27 mouse cellular contexts compared by ENCODE assay signal in the genomic region with DNA sequence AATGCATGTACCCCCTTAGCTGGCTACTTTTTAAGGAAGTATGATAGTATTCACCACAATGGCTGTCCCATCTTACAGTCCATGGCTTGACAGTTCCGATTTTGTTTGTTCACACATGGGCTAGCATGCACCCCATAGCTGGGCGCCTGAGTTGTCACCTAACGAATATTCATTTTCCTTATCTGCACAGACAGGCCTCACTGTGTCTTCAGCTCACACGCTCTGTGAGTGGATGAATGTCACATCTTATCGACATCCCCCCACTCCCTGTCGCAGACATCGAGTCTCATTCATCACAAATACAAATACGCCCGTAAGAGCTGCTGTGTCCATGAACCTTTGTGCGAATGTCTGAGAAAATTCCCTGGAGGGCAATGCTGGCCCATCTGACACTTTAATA. TPM values are rescaled to one million over a fixed set of nuclear protein-coding genes. Genes with fewer than 3 reads are reported as not detected.
DNase-seq lines count a peak whose midpoint lies in the region; ATAC-seq and TF ChIP-seq lines count a peak whose summit lies in the region.
"Had no signal": no experiment of that assay in that cellular context is flagged by ENCODE, and none has a peak within 500 bp of the region (broad histone marks: within the 10 kb centered on the region; RNA-seq: fewer than 3 reads in every experiment).

No protein-coding gene starts in this region.

- H3K4me1 ChIP-seq in MEL (ENCODE audit: control insufficient read depth in 1 of 2, insufficient read depth in 2 of 2, low read length in 2 of 2), result peaks cover 0 to 29% of the 10 kb centered on the region in 2 experiments; a peak in 3 of 4 replicates
- peaks cover 12% of the 10 kb centered on the region for H3K4me1 ChIP-seq in liver, embryonic 11.5 days (replicated peaks; ENCODE audit: control insufficient read depth, insufficient read depth, low read length)
- H3K4me1 ChIP-seq in liver, postnatal 0 days (ENCODE audit: insufficient read depth), result peaks cover 2% of the 10 kb centered on the region; the same call in 1 of the 2 replicates
- H3K4me1 ChIP-seq in neural tube, embryonic 15.5 days, result no peaks in the 10 kb centered on the region
- H3K4me1 ChIP-seq: intestine, embryonic 15.5 days; limb, embryonic 15.5 days; midbrain, embryonic 12.5 days had no signal

- TF ChIP-seq RAD21 in MEL (IDR thresholded peaks at IDR 0.05; ENCODE audit: low read depth, low read length), result no peak

- 48% methylated on average over 10 of the region's 10 CpGs for WGBS in liver, embryonic 11.5 days
- 45% methylated on average over 10 of the region's 10 CpGs for WGBS in liver, postnatal 0 days (ENCODE audit: insufficient replicate concordance)
- WGBS in neural tube, embryonic 15.5 days, result 70% methylated on average over 10 of the region's 10 CpGs

- ATAC-seq in liver, embryonic 11.5 days (replicated peaks; ENCODE audit: low FRiP score), result peak; percentile 97
- ATAC-seq in liver, postnatal 0 days, result peak; percentile 82
- no peak for ATAC-seq in neural tube, embryonic 15.5 days (ENCODE audit: low FRiP score)
- ATAC-seq: activated CD4-positive, CD25-positive, alpha-beta regulatory T cell, adult 4 months; forebrain, embryonic 14.5 days; hindbrain, embryonic 16.5 days; intestine, embryonic 15.5 days had no signal

- peak overlapping the region; percentile 53 for H3K27ac ChIP-seq in MEL (ENCODE audit: control insufficient read depth, low read depth, low read length)
- peak overlapping the region; percentile 44; the same call in 1 of the 2 replicates for H3K27ac ChIP-seq in liver, embryonic 11.5 days (ENCODE audit: low read depth, low read length)
- H3K27ac ChIP-seq in liver, postnatal 0 days (ENCODE audit: low read depth), result no peak overlapping the region
- no peak overlapping the region for H3K27ac ChIP-seq in neural tube, embryonic 15.5 days (replicated peaks)
- H3K27ac ChIP-seq: hindbrain, embryonic 10.5 days; intestine, embryonic 15.5 days; kidney, embryonic 15.5 days; left cerebral cortex, adult 2 months; limb, embryonic 15.5 days; macrophage; midbrain, embryonic 12.5 days had no signal

- DNase-seq in MEL (ENCODE audit: low read depth, low spot score), result peak; percentile 86
- DNase-seq in c-Kit-positive CD71-positive TER-119-positive erythroid progenitor cells, embryonic 14.5 days (ENCODE audit: low spot score), result peak; percentile 71
- no peak for DNase-seq in liver, embryonic 11.5 days (ENCODE audit: low spot score)
- no peak for DNase-seq in liver, postnatal 0 days
- no peak for DNase-seq in adrenal gland, postnatal 25 days
- DNase-seq in frontal cortex, adult 2 months (ENCODE audit: extremely low spot score in 1 of 2, low spot score in 1 of 2), result no peak
- DNase-seq in layer of hippocampus, adult 9-10 months (ENCODE audit: low spot score), result no peak
- DNase-seq: adrenal gland, adult 8-10 months; cerebellum, adult 11 months; cerebellum, adult 9-11 months; kidney, postnatal 36 days; left cerebral cortex, postnatal 4 days; thymus, adult 18-20 months; thymus, postnatal 36 days had no signal

- H3K9me3 ChIP-seq in MEL (replicated peaks; ENCODE audit: insufficient read depth, low read length), result no peaks in the 10 kb centered on the region
- no peaks in the 10 kb centered on the region for H3K9me3 ChIP-seq in liver, embryonic 11.5 days (ENCODE audit: control insufficient read depth, low read length)
- no peaks in the 10 kb centered on the region for H3K9me3 ChIP-seq in liver, postnatal 0 days (ENCODE audit: low read length)
- H3K9me3 ChIP-seq in neural tube, embryonic 15.5 days (replicated peaks), result no peaks in the 10 kb centered on the region
- H3K9me3 ChIP-seq: intestine, embryonic 15.5 days; kidney, embryonic 15.5 days; limb, embryonic 15.5 days had no signal

- no peak for TF ChIP-seq POLR2A in MEL (IDR thresholded peaks at IDR 0.05; ENCODE audit: control insufficient read depth in 1 of 2, insufficient read depth in 1 of 2, low read depth in 1 of 2, low read length in 2 of 2, poor library complexity in 1 of 2)

- peak overlapping the region; percentile 40 for H3K4me2 ChIP-seq in liver, embryonic 11.5 days
- no peak overlapping the region for H3K4me2 ChIP-seq in liver, postnatal 0 days (ENCODE audit: low read depth, low read length)
- H3K4me2 ChIP-seq in neural tube, embryonic 15.5 days, result no peak overlapping the region
- H3K4me2 ChIP-seq: heart, embryonic 11.5 days; intestine, embryonic 15.5 days; kidney, embryonic 15.5 days; limb, embryonic 15.5 days; midbrain, embryonic 12.5 days had no signal

- no peaks in the 10 kb centered on the region for H3K79me2 ChIP-seq in MEL (ENCODE audit: control insufficient read depth, insufficient read depth, low read length, poor library complexity)

- 0 out of 4 replicates have a peak overlapping the region, but pooled peaks of 1 of the 2 experiments have one; percentile 1 for H3K4me3 ChIP-seq in MEL (ENCODE audit: control insufficient read depth in 1 of 2, insufficient read depth in 1 of 2, low read depth in 2 of 2, low read length in 2 of 2)
- H3K4me3 ChIP-seq in liver, embryonic 11.5 days (ENCODE audit: low read depth, low read length), result no peak overlapping the region
- H3K4me3 ChIP-seq in liver, postnatal 0 days (ENCODE audit: low read depth, low read length), result no peak overlapping the region
- no peak overlapping the region for H3K4me3 ChIP-seq in neural tube, embryonic 15.5 days (replicated peaks)
- H3K4me3 ChIP-seq: hindbrain, embryonic 10.5 days; intestine, embryonic 15.5 days; kidney, embryonic 15.5 days; left cerebral cortex, adult 2 months; limb, embryonic 15.5 days; midbrain, embryonic 12.5 days had no signal

- TF ChIP-seq EP300 in MEL (IDR thresholded peaks at IDR 0.05; ENCODE audit: low read depth in 1 of 2, low read length in 2 of 2), result peak; percentile 89 to 91
- peak; percentile 65; the same call in 1 of the 2 replicates for TF ChIP-seq EP300 in liver, postnatal 0 days (IDR thresholded peaks at IDR 0.05; ENCODE audit: low read depth)

- no peaks in the 10 kb centered on the region for H3K27me3 ChIP-seq in MEL (ENCODE audit: control insufficient read depth in 1 of 2, insufficient read depth in 2 of 2, low read length in 2 of 2)
- H3K27me3 ChIP-seq in liver, embryonic 11.5 days (replicated peaks; ENCODE audit: control insufficient read depth, insufficient read depth, low read length), result no peaks in the 10 kb centered on the region
- H3K27me3 ChIP-seq in liver, postnatal 0 days (ENCODE audit: insufficient read depth, low read length), result no peaks in the 10 kb centered on the region
- H3K27me3 ChIP-seq in neural tube, embryonic 15.5 days (replicated peaks), result no peaks in the 10 kb centered on the region
- H3K27me3 ChIP-seq: intestine, embryonic 15.5 days; kidney, embryonic 15.5 days; limb, embryonic 15.5 days; midbrain, embryonic 12.5 days had no signal

- H3K9ac ChIP-seq in MEL (ENCODE audit: control insufficient read depth, low read depth, low read length, poor library complexity, severe bottlenecking), result no peak overlapping the region
- no peak overlapping the region for H3K9ac ChIP-seq in liver, embryonic 11.5 days (ENCODE audit: low read depth, low read length)
- H3K9ac ChIP-seq in liver, postnatal 0 days (replicated peaks), result no peak overlapping the region
- H3K9ac ChIP-seq in neural tube, embryonic 15.5 days (replicated peaks), result no peak overlapping the region
- H3K9ac ChIP-seq: intestine, embryonic 15.5 days; kidney, embryonic 15.5 days; limb, embryonic 15.5 days; midbrain, embryonic 12.5 days had no signal

- no peak for TF ChIP-seq CTCF in MEL (IDR thresholded peaks at IDR 0.05 in 2 of 3, conservative IDR thresholded peaks at IDR 0.05 in 1 of 3; ENCODE audit: control insufficient read depth in 1 of 3, insufficient read depth in 1 of 3, low read depth in 2 of 3, low read length in 3 of 3, poor library complexity in 1 of 3, severe bottlenecking in 1 of 3)
- TF ChIP-seq CTCF in liver, postnatal 0 days (IDR thresholded peaks at IDR 0.05; ENCODE audit: low read depth), result no peak

- peaks cover 0 to 7% of the 10 kb centered on the region in 2 experiments; a peak in 1 of 4 replicates for H3K36me3 ChIP-seq in MEL (ENCODE audit: control insufficient read depth in 1 of 2, insufficient read depth in 2 of 2, low read length in 2 of 2)
- no peaks in the 10 kb centered on the region for H3K36me3 ChIP-seq in liver, embryonic 11.5 days (ENCODE audit: control insufficient read depth, insufficient read depth, low read length)
- H3K36me3 ChIP-seq in liver, postnatal 0 days (replicated peaks; ENCODE audit: insufficient read depth, low read length), result no peaks in the 10 kb centered on the region
- H3K36me3 ChIP-seq in neural tube, embryonic 15.5 days, result no peaks in the 10 kb centered on the region
- H3K36me3 ChIP-seq: hindbrain, embryonic 10.5 days; intestine, embryonic 15.5 days; kidney, embryonic 15.5 days; limb, embryonic 15.5 days; midbrain, embryonic 12.5 days had no signal

TF ChIP-seq in MEL, 35 proteins besides CTCF, POLR2A, EP300 and RAD21 (continues in another document):
- TF ChIP-seq ELF1 (IDR thresholded peaks at IDR 0.05; ENCODE audit: low read depth, low read length) (no peak), CHD1 (IDR thresholded peaks at IDR 0.05; ENCODE audit: low read depth, low read length) (no peak), SIN3A (IDR thresholded peaks at IDR 0.05; ENCODE audit: low read length) (peak; percentile 76), GABPA (IDR thresholded peaks at IDR 0.05; ENCODE audit: low read depth, low read length) (no peak), RCOR1 (IDR thresholded peaks at IDR 0.05; ENCODE audit: low read depth, low read length) (no peak), TCF12 (IDR thresholded peaks at IDR 0.05; ENCODE audit: low read depth, low read length) (peak; percentile 74), MEF2A (IDR thresholded peaks at IDR 0.05; ENCODE audit: extremely low read depth, insufficient replicate concordance, low read depth, low read length, poor library complexity, severe bottlenecking) (no peak), NELFE (IDR thresholded peaks at IDR 0.05; ENCODE audit: low read depth, low read length) (no peak), USF1 (IDR thresholded peaks at IDR 0.05; ENCODE audit: low read depth, low read length) (no peak), UBTF (IDR thresholded peaks at IDR 0.05; ENCODE audit: borderline replicate concordance, insufficient read depth, low read depth, low read length) (no peak), POLR2AphosphoS5 (IDR thresholded peaks at IDR 0.05; ENCODE audit: borderline replicate concordance, low read depth, low read length) (no peak), MXI1 (IDR thresholded peaks at IDR 0.05; ENCODE audit: low read depth, low read length) (peak; percentile 76)

RNA-seq across cellular contexts. Expression of gene Fscn1, which starts 24.1 kb away (rescaled TPM):
- total RNA-seq in MEL (2012; rRNA removed), result not detected in 2 replicates
- polyA plus RNA-seq in MEL (2012; ENCODE audit: insufficient read depth in 1 of 2, insufficient read length in 2 of 2, low read depth in 1 of 2, low replicate concordance in 2 of 2, missing spikeins in 1 of 2), result not detected
- polyA plus RNA-seq in liver, embryonic 11.5 days (2014; fragmentation: Nextera tagmentation; extraction: Ambion mirVana), result 142 and 148 TPM in 2 replicates
- 6.9 and 7.3 TPM in 2 replicates for polyA plus RNA-seq in liver, postnatal 0 days (2015; fragmentation: Nextera tagmentation; extraction: Ambion mirVana)
- total RNA-seq in adrenal gland, postnatal 25 days (2021), result 36.1 and 51.3 TPM in 2 replicates
- 385 and 432 TPM in 2 replicates for polyA plus RNA-seq in neural tube, embryonic 15.5 days (2015; fragmentation: Nextera tagmentation; extraction: Ambion mirVana)
- polyA plus RNA-seq in frontal cortex, adult 2 months (2012; rRNA removed), result 304 and 315 TPM in 2 replicates
- total RNA-seq: granulocyte monocyte progenitor cell, adult 5-6 weeks had no signal

Comparison
In these comparisons a context has a peak if more than half of its experiments do, and no peak if none do; other contexts are left out.
1. H3K27ac ChIP-seq: peak in MEL (single experiment) and liver, embryonic 11.5 days (single experiment); none in liver, postnatal 0 days (single experiment) and neural tube, embryonic 15.5 days (single experiment).
2. RNA of gene Fscn1, which starts 24.1 kb away (polyA plus RNA-seq): 385 to 432 TPM in neural tube, embryonic 15.5 days, 304 to 315 TPM in frontal cortex, adult 2 months and 142 to 148 TPM in liver, embryonic 11.5 days; 6.9 to 7.3 TPM in liver, postnatal 0 days and not detected in MEL; every median in the first group is over 10 times any median in the second.
3. DNase-seq: peak in MEL (single experiment) and c-Kit-positive CD71-positive TER-119-positive erythroid progenitor cells, embryonic 14.5 days (single experiment); none in liver, embryonic 11.5 days (single experiment), liver, postnatal 0 days (single experiment), adrenal gland, postnatal 25 days (single experiment), frontal cortex, adult 2 months (0 of 2) and layer of hippocampus, adult 9-10 months (single experiment).